Mouse (Mus musculus) Muller cell, postnatal 12 days (primary cell): ENCODE measurements around the gene 2310034G01Rik.

ENCODE experiments used
- DNase-seq: peaks from one replicate; pipeline ENCODE4 v3.0.0-alpha.2; 2015; ENCODE audit errors: inconsistent ontology term

The 2310034G01Rik gene

GRCm38 (mm10) chr19:46350168-46350932, at the start of gene 2310034G01Rik:
TSS of gene 2310034G01Rik (minus strand) at chr19:46350302.
- DNase-seq = no peak

- DNase-seq = no peak
Observed at GRCm38 (mm10) chr19:46399886-46400285, 49.8 kb upstream of the 2310034G01Rik start.

GRCm38 (mm10) chr19:46399372-46399771, 49.3 kb upstream of the 2310034G01Rik start:
- DNase-seq = no peak

- DNase-seq = no peak
Observed at GRCm38 (mm10) chr19:46398401-46398800, 48.3 kb upstream of the 2310034G01Rik start.

- DNase-seq = peak; percentile 35
Observed at GRCm38 (mm10) chr19:46397436-46398001, 47.4 kb upstream of the 2310034G01Rik start.

- DNase-seq = peak; percentile 99
Observed at GRCm38 (mm10) chr19:46396686-46397435, 46.8 kb upstream of the 2310034G01Rik start, which contains the start of gene Sufu. TSS of gene Sufu (plus strand) at chr19:46396896.

GRCm38 (mm10) chr19:46396109-46396508, 46.0 kb upstream of the 2310034G01Rik start:
- DNase-seq = peak; percentile 46

GRCm38 (mm10) chr19:46395109-46396009, 45.3 kb upstream of the 2310034G01Rik start, which contains the start of gene Actr1a:
TSS of gene Actr1a (minus strand) at chr19:46395748.
- DNase-seq = peak; percentile 98

- no peak for DNase-seq
Observed at GRCm38 (mm10) chr19:46394712-46395108, 44.6 kb upstream of the 2310034G01Rik start.

- DNase-seq = peak; percentile 46
Observed at GRCm38 (mm10) chr19:46392018-46392417, 41.9 kb upstream of the 2310034G01Rik start.

GRCm38 (mm10) chr19:46389872-46390271, 39.8 kb upstream of the 2310034G01Rik start:
- DNase-seq = no peak

- no peak for DNase-seq
Observed at GRCm38 (mm10) chr19:46382275-46382674, 32.2 kb upstream of the 2310034G01Rik start.

GRCm38 (mm10) chr19:46375891-46376290, 25.8 kb upstream of the 2310034G01Rik start:
- peak; percentile 41 for DNase-seq

- peak; percentile 92 for DNase-seq
Observed at GRCm38 (mm10) chr19:46375489-46375888, 25.4 kb upstream of the 2310034G01Rik start.

GRCm38 (mm10) chr19:46374477-46375088, 24.5 kb upstream of the 2310034G01Rik start:
- DNase-seq = peak; percentile 25

GRCm38 (mm10) chr19:46369204-46369603, 19.1 kb upstream of the 2310034G01Rik start:
- peak; percentile 73 for DNase-seq

GRCm38 (mm10) chr19:46367798-46368590, 17.9 kb upstream of the 2310034G01Rik start:
- DNase-seq = no peak

- no peak for DNase-seq
Observed at GRCm38 (mm10) chr19:46363294-46364009, 13.3 kb upstream of the 2310034G01Rik start.

GRCm38 (mm10) chr19:46362104-46362503, 12.0 kb upstream of the 2310034G01Rik start:
- DNase-seq = no peak
